Mouse (Mus musculus) cerebellum, adult 18-20 months (tissue): ENCODE measurements around the gene Smap1.
"Not testable (repeated sequence)": the region's sequence is repeated elsewhere in the genome, so short reads cannot be mapped to it uniquely, and the experiment has no call there.

Experiments used
- DNase-seq, 2 experiments: peaks; one replicate each; pipeline ENCODE4 v3.0.0; 2021

Gene Smap1

DNA sequence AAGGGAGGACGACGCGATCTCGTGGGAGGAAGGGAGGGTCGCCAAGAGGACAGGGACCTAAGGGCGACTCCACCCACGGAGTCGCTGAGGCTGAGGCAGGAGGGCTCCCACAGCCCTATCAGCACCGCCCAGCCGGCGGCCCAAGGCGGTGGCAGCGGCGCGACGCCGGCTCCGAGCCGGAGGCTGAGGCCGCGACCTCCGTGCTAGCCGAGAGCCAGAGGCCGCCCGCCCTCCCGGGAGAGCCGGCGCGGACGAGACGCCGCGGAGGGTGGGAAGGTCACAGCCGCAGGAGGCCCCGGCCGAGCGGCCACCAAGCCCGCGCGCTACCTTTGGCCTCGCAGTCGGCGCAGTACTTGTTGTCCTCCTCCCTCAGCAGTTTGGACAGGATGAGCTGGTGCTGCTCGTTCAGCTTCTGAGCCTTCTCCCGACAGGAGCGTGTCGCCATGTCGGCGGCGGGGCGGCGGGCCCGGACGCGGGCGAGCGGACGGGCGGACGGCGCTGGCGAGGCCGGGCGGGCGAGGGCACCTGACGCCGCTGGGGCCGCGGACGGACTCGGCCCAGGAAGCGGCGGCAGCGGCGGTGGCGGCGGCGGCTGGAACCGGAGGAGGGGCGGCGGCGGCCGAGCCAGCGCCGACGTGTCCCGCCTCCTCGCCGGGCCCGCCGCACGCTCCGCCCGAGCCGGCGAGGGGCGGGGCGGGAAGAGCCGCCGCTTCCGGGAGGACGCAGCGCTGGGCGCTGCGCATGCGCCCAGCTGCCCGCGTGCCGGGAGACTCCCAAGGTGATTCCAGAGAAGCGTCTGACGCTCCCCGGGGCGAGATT is at the start of gene Smap1:
Smap1 (minus strand) TSS at position 607 of the 819 bp plus-strand sequence.
- DNase-seq, result peak; percentile 79 to 90

DNA sequence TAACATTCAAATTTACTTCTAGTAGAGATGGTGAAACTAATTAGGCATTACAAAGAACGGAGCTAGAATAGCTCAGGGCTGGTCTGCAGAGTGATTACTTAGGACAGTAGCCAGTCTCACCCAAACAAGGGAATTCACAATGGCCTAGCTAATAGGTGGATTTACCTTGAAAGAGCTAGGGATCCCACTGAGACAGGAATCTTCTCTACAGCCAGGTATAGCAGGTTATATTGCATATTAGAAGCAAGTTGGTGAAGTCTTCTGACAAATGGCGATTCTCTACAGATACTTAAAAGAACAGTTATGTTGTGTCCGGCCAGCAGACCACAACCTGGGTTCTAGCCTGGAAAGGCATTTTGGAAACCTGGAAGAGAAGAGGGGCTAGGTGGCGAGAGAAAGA is 49.0 kb upstream of the Smap1 start:
- DNase-seq, result not testable (repeated sequence)

- no peak for DNase-seq
Observed at GRCm38 (mm10) chr1:23968027-23968725, 46.1 kb upstream of the Smap1 start.

DNA sequence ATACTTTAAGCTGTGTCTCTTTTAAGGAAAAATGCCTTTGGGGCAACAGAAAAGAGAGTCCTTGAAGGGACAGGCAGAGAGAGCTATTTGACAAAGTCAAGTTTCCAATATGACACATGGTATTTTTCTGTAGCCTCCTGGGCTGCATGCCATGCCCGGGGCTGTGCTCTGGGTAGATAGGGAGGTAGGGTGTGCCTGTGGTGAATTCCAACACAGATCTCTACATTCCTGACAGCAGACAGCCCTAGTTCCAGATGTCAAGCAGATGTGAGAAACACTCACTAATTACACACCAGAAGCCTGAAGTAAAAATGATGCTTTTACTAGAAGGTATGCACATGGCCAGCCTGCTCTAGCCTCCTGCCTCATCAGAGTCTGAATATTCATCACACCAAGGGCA is 44.1 kb upstream of the Smap1 start:
- DNase-seq, result no peak

GRCm38 (mm10) chr1:23959415-23959732 is 37.3 kb upstream of the Smap1 start:
- no peak for DNase-seq

- DNase-seq, result no peak
Observed at GRCm38 (mm10) chr1:23958668-23959414, 36.7 kb upstream of the Smap1 start.

DNA sequence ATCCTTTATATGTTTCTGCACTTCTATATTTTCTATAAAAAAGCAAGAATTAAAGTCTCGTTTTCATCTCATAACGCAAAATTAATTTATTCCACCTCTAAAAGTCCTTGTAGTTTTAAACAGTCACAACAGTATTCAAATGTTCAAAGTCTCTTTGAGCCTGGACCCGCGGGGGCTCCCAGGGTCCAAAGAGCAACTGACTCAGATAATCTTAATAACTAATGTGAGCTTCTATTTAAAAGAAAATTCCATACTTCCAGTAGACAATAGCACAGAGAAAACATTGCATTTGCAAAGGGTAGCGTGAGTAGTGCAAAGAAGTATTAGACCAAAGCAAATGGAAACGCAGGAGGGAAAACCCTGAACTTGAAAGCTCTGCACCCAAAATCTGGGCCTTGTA is 36.0 kb upstream of the Smap1 start:
- no peak for DNase-seq

GRCm38 (mm10) chr1:23955539-23955938 is 33.4 kb upstream of the Smap1 start:
- no peak for DNase-seq

DNA sequence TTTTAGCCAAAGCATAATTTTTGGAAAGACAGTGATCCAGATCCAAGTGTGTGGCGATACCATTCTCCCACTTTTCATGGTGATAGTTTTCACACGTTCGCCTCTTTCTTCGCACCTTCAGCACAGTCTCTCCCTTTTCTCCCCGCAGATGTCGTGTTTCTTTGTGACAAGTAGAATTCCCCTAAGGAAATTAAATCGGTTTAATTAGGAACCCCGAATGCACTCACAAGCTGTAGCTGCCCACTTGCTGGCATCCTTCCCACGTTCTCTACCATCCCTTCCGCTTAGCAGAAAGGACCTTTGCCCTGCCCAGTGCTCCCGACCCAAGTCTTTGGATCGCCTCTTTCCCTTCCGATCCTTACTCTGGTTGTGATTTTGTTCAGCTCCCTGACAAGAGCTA is 31.8 kb upstream of the Smap1 start:
- DNase-seq, result no peak

- DNase-seq, result no peak
Observed at GRCm38 (mm10) chr1:23948778-23949699, 26.9 kb upstream of the Smap1 start.

- DNase-seq, result no peak
Observed at GRCm38 (mm10) chr1:23948290-23948689, 26.2 kb upstream of the Smap1 start.

GRCm38 (mm10) chr1:23944076-23944475 is 22.0 kb upstream of the Smap1 start:
- no peak for DNase-seq

GRCm38 (mm10) chr1:23943146-23943940 is 21.2 kb upstream of the Smap1 start:
- no peak for DNase-seq

- no peak for DNase-seq
Observed at GRCm38 (mm10) chr1:23935408-23935762, 13.3 kb upstream of the Smap1 start.

DNA sequence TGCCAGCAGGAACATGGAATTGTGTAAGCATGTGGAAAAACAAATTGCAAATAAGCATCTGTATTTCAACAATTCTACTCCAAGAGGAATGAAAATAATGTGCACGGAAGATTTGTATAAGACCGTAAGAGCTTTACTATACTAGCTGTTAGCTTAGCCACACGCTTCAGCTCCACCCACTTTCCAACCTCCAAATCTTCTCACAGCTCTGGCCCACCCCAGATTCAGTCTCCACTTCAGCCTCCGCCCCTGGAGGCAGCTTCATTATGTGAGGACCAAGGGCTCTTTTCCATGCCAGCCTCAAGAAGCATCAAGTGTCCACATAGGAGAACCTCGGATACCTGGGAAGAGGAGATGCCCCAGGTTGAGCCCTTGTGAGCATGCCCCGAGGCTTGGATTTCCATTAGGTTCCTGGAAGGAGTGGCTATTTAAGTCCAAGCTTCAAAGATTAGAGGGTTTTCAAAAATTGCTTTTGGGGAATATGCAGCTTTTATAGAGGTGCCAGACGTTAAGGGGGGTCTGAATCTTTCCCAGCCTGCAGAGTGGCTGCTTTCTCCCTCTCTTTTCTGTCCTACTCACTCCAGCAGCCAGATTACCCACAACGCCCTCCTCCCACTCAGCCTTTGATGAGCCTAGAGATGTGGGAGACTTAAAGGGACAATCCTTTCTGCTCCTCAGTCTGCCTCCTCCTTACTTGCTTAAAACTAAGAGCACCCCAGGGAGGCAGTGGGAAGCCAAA is 12.7 kb upstream of the Smap1 start:
- no peak for DNase-seq

- DNase-seq, result no peak
Observed at GRCm38 (mm10) chr1:23929410-23929809, 7.3 kb upstream of the Smap1 start.

DNA sequence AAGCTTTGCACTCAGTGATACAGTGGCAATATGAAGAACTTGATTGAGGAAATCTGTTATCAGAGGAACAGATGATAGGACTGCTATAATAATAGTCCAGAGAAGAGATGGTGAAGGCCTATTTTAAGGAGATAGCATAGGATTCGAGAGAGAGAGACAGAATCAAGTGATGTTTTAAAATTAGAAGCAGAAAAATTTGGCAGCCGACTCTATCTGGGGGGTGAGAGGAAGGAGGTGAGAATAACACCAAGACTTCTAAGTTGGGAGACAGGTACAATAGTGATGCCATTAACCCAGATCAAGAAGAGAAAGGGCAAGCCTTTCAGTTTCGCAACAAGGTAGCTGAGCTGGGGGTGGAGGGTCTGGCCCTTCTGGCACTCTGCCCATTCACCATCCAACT is 6.3 kb upstream of the Smap1 start:
- DNase-seq, result no peak

- DNase-seq, result no peak
Observed at GRCm38 (mm10) chr1:23923779-23924708, 1.9 kb upstream of the Smap1 start.

DNA sequence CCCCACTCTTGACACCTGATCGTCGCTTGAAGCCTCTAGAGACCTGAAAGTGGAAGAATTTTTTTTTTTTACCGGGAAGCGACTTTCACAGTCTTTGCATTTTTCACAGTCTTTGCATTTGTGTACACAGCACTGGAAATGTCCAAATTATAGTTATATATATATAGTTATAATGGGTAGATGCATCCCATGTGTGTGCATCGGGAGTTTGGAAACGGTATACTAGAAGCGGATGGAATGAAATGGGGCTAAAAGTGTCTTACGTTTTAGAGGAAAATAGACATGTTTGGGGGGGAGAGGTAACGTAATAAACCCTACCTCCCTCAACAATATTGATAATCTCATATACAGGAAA is 390 bp upstream of the Smap1 start:
- DNase-seq, result no peak

DNA sequence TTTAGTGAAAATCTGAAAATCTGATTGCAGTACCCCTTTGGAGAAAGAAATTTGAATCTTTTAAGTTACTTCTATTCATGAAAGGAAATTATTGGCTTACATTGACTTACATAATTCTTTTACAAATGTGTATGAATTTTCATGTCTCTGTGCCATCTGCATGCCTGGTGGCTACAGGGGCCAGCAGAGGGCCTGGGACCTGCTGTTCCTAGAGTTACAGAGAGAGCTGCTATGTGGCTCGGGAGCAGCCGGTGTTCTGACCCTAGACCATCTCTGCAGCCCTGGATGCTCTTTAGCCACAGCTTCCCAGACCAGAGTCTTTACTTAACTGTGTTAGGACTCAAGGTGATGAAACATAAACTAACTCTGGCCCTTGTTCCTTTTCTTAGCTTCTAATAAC is 1.8 kb downstream of the Smap1 start:
- peak; percentile 60 to 70 for DNase-seq
